Mouse (Mus musculus) thymus, postnatal 4 days (tissue): ENCODE data around the gene 1110032F04Rik.
"Not testable (repeated sequence)": the region's sequence is repeated elsewhere in the genome, so short reads cannot be mapped to it uniquely, and the experiment has no call there.

Experiments
- DNase-seq: peaks from one replicate; pipeline ENCODE4 v3.0.0; 2021

1110032F04Rik gene

DNA sequence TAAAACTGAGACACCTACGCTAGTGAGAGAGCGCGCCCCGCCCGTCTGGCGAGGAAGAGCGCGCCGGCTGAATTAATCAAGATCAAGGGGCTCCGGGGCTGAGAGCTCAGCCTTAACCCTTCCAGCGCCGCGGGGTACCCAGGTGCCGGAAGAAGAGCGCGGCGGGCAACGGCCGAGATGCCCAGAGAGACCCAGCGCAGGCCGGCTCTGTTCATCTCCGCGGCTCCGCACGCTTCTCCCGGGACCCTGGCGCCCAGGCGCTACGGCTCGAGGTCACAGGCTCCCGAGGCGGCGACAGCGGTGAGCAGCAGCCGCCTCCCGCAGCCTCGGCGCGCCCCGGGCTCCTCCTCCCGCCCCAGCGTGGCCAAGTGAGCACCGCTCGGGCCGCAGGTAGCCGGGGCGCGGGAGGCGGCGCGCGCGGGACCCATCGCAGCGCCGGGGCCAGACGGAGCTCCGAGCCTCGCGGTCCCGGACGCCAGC, at the start of gene 1110032F04Rik:
TSS of gene 1110032F04Rik (plus strand) at position 376 of the 480 bp plus-strand sequence.
- DNase-seq: peak; percentile 69

DNA sequence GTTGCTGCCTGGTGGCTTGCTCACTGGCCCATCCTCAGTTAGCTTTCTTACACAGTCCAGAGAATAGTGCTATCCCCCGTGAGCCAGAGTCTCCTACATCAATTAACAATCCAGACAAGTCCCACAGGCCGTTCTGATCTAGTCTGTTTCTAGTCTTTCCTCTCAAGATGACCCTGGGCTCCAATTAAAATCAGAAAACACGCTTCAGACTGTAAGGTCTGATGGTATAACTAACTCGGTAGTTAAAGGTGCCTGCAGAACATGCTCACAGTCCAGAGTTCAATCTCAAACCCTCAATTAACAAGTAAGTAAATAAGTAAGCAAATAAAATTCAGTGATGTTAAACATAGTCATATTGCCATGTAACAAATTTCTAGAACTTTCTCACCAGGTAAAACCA, 48.0 kb upstream of the 1110032F04Rik start:
- no peak for DNase-seq

GRCm38 (mm10) chr3:68821926-68822341, 47.5 kb upstream of the 1110032F04Rik start:
- no peak for DNase-seq

DNA sequence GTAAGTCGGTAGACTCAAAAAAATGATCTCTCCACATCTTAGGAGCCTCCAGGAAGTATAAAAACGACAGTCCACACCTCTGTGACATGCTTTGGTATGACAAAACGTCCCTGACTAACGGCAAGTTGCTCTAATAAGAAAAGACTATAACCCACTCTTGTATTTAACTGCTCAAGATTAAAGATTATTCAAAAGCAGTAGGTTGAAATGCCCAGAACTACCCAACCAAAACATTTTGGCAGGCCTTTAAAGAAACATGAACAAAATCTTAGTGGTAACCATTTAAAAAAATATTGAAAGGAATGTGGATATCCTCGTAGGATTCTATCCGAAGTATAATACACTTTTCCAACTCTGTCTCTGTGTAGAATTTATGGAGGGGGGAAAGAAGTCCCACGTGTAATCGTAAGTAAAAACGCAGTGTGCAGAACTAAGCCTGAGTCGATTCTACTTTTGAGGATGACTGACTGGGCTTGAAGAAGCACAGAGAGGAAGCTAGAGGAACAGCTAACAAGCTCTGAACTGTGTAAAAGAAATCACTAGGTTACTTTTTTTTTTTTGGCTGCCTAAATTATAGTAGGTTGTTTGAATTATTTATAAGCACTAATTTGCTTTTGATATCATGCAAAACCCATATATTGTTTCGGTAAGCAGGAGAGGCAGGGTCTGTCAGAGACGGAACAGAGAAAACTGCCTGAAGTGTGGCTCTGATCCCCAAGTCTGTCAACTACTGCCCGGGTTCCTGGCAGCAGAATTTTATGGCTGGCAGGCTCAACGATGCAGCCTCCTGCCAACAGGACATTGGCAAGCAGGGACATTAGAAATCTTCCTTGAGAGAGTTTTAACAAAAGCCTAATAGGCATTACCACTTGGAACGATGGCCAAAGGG, 45.3 kb upstream of the 1110032F04Rik start:
- DNase-seq: no peak

DNA sequence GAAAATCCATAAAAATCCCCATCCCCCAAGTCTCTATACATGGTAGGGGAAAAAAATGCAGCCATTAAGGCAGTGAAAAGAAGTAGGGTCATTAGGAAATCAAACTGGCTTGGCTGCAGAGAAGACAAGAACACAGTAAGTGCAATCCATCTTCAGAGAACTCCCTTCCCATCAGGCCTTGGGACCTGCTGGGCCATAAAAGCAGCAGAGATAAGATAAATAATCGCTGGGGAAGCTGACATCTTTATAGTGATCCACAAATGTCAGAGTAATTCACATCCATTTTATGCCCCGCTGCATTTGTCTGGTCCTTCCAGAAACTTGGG, 44.7 kb upstream of the 1110032F04Rik start:
- no peak for DNase-seq

- no peak for DNase-seq
These were observed 44.2 kb upstream of the 1110032F04Rik start for GRCm38 (mm10) chr3:68825151-68825550.

- DNase-seq: no peak
These were observed 41.7 kb upstream of the 1110032F04Rik start for GRCm38 (mm10) chr3:68827671-68828070.

GRCm38 (mm10) chr3:68829944-68830343, 39.4 kb upstream of the 1110032F04Rik start:
- no peak for DNase-seq

DNA sequence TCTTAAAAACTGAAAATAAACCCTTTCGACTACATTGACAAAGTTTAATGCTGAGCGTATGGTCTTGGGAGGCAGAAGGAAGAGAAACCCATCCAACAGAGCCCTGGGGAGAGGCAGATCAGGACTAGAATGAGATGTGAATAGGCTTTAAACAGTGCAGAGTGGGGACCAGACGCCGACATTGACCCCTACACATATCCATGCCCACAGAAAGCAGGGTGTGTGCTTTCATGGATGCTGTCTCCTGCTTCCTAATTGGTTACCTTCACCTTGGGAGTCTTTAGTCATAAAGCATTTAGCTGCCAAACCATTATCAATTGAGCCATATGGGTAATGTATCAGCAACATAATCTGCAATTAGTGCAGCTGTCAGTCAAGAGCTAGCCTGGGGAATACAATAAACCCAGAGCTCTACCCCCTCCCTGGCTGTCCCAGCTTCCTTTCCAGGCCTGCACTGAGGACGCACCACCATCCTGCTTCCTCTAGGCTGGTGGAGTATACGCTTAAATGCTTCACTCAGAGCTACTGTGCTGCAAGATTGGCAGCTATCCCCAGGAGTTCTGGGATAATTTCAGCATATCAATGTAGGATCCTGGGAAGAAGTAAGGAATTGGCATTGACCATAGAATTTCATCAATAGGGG, 32.4 kb upstream of the 1110032F04Rik start:
- no peak for DNase-seq

DNA sequence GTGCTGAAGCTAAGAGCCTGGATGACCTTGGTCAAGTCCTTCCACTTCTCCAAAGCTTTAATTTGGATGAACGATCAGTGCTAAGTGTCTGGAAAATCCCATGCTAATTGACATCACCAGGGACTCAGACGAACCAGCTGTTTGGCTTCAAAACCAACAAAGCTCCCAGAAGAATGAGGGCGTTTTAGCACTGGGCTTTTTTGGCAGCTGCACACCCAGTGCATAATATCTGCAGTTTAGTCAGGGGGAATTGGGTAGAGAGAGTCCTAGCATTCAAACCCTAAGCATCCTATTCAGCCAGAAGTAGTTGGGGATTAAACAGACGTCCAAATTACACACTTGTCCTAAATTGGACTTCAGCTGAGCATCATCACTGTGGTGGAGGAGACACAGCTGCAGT, 29.2 kb upstream of the 1110032F04Rik start:
- DNase-seq: no peak

- DNase-seq: no peak
These were observed 25.4 kb upstream of the 1110032F04Rik start for GRCm38 (mm10) chr3:68844025-68844424.

DNA sequence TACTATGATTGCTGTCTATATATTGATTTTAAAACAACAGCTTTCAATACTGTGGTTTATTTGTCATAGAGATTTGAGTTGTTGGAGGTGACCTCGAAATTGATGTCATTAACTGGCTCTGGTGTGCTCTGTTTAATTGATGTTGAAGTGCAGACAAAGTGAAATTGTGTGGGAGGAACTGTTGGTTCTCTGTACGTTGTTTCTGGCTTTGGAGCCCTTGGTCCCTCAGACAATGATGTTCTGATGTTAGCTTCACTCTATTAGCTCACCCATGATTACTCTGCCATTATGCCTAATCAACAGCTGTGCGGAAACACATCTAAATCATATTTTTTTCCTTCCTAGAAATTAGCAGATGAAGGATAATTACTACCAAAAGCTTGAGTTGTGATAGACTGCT, 21.1 kb upstream of the 1110032F04Rik start:
- DNase-seq: no peak

- no peak for DNase-seq
These were observed 17.0 kb upstream of the 1110032F04Rik start for GRCm38 (mm10) chr3:68852414-68852813.

DNA sequence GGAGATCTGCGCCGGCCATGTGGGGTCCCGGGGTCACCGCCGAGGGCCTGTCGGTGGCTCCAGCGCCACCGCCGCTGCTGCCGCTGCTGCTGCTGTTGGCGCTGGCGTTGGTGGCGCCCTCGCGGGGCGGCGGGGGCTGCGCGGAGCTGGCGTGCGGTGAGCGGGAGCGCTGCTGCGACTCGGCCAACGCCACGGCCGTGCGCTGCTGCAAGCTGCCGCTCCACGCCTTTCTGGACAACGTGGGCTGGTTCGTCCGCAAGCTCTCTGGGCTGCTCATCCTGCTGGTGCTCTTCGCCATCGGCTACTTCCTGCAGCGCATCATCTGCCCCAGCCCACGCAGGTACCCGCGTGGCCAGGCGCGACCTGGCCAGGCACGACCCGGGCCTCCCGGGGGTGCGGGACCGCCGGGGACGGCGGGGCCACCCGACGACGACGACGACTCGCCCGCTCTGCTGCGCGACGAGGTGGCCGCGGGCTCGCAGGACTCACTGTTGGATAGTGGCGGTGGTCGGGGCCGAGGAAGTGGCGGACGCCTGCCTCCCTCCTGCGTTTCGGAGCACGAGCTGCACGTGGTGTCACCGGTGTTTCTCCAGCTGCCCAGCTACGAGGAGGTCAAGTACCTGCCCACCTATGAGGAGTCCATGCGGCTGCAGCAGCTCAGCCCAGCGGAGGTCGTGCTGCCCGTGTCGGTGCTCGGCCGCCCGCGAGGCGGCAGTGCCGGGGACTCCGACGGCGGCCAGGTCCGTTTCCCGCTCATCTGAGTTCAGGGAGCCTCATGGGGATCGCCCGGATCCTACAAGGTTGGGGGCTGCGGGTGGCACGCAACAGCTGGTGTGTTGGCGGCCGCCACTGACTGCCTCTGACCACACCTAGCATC, 543 bp downstream of the 1110032F04Rik start:
- peak; percentile 73 for DNase-seq

DNA sequence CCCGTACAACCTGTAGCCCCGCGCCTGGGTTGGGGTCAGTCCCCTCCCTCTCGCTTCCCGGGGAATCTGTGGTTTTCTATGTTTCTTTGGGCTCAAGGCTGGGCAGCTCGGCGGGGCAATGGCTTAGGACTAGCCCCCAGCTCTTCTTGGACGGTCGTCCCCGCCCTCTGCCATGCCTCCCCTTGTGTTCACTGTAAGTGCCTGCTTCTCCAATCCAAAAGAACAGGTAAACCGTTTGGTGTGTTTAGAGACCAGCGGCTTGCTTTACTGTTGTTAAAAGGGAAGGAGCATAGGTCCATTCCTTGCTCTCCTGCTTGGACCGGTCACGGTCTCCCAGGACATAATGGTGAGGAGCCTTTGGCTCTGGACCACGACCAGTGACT, 1.2 kb downstream of the 1110032F04Rik start:
- DNase-seq: peak; percentile 23

DNA sequence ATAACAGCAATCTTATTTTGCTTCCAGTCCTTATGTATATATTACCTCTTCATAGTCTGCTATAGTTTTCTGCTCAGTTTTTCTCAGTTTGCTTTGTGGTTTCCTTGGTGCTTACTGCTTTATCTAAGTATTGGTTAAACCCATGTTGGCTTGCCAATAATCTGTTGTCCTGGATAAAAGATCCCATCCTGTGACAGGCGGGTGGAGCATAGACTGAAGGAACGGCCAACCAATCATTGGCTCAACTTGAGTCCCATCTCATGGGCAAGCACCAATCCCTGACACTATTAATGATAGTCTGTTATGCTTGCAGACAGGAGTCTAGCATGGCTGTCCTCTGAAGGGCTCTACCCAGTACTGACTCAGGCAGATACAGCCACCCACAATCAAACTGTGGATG, 4.7 kb downstream of the 1110032F04Rik start:
- no peak for DNase-seq

DNA sequence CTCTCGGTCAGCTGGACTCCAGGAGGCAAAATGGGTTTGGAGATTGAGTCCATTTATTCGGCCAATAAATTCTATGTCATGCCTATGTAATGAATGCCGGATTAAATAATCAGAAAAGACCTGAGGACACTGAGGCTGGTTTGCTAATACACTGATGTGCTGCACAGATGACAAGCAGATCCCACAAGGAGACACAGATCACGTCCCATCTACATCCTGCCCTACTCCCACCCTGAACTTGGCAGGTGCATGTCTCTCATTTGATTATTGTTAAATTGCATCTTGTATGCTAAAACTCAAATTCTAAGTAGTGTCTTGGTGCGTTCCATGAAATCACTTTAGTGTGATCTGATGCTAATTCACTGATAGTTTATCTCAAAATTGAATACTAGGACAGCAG, 17.5 kb downstream of the 1110032F04Rik start:
- no peak for DNase-seq

DNA sequence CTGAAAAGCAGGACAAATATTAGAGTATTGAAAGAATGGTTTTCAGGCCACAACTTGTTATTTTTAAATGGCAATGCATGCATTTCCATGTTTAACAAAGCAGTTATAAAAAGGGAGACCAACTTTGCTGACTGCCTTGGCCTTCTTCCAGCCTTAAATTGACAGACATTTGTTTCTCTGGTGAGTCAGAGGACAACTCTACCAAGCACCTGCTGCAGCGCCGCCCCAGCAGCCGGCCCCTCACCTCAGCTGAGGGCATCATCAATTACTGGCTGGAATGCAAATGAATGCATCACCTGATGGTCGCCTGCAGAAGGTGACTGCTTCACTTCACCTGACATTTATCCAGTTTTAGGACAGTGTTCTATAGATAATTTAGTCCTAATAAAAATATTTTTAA, 26.0 kb downstream of the 1110032F04Rik start:
- no peak for DNase-seq

GRCm38 (mm10) chr3:68897154-68897553, 27.8 kb downstream of the 1110032F04Rik start:
- DNase-seq: no peak

DNA sequence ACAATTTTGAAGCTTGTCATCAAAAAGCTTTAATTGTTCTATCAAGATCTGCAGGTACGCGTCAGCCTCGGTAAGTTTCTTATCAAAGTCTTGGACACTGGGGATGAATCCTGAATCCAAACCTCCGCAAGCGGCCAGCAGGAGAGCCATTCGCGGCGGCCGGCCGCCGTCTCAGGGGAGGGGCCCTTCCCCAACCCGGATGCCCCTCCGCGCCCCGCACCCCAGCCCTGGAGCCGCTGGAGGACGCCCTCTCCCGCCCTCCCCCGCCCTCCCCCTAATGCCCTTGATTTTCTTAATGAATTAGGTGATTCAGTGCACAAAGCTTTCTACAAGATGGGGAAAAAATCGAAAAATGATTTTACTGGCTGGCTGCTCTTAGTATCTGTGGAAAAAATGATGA, 33.2 kb downstream of the 1110032F04Rik start:
- DNase-seq: not testable (repeated sequence)

DNA sequence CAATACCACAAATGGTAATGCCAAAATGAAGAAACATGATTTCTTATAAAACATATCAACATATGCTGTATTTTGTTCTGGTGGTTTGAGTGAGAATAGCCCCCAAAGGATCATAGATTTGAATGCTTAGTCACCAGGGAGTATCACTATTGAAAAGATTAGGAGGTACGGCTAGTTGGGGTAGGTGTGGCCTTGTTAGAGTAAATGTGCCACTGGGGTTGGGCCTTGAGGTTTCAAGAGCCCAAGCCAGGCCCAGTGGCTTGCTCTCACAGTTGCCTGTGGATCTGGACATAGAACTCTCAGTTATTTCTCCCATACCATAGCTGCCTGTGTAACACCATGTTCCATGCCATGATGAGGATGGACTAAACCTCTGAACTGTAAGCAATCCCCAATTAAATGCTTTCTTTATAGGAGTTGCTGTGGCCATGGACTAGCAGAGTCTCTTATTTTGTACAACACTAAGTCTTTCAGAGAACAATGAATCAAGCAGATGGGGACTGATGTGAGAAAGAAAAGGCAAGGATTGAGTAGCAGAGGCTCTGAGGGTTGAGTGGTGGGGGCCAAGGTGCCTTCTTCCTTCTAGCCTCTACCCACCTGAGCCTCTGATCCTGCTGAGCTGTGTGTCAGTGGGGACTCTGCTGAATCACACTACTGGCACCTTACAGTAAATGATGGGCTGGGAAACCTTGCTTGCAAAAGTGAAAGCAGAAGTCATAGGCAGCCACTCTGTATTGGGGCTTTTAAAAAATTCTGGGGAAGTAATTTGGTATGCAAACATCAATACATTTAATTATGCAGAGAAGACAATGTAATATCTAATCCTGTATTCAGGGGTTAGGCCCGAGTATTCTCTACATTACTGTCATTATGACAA, 35.8 kb downstream of the 1110032F04Rik start:
- DNase-seq: no peak

DNA sequence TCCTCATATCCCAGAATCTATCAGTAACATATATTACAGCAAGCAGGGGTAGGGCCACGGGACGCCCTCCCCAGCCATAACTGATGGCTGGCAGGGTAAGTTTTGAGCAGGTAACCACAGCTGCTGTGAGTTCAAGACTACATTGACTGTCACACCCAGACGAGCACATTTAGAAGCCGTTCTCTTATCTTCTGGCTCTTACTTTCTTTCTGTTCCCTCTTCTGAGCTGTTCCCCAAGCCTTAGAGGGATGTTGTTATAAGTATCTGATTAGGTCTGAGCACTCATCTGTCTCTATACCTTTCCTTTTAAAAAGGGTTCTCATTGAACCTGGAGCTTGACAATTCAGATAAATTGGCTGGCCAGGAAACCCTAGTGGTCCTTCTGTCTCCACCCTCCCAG, 38.1 kb downstream of the 1110032F04Rik start:
- no peak for DNase-seq
